Mouse (Mus musculus) cortical plate, adult 2 months (tissue): ENCODE data around the gene Ubac1. TPM values are rescaled to one million over a fixed set of nuclear protein-coding genes. Genes with fewer than 3 reads are reported as not detected.

Experiments used
- H3K27ac ChIP-seq: fragments of 200-500 bp; 2 replicates; pipeline ENCODE4 v1.5.1; 2012; ENCODE audit warnings: low read length, control low read depth, inconsistent platforms; ENCODE audit not compliant: insufficient read depth
- H3K4me1 ChIP-seq: fragments of 200-500 bp; 2 replicates; pipeline ENCODE4 v1.6.1; 2011; ENCODE audit warnings: low read length; ENCODE audit not compliant: control insufficient read depth, insufficient read depth
- H3K4me3 ChIP-seq: fragments of 200-500 bp; 2 replicates; pipeline ENCODE4 v1.5.1; 2011; ENCODE audit warnings: mild to moderate bottlenecking, low read length, control low read depth; ENCODE audit not compliant: insufficient read depth
- CTCF ChIP-seq: fragments of 200-500 bp; IDR thresholded peaks from 2 replicates; pipeline ENCODE4 v1.5.1; 2011; ENCODE audit warnings: mild to moderate bottlenecking, control low read depth, low read length; ENCODE audit not compliant: insufficient read depth; ENCODE audit errors: extremely low read depth
- POLR2A ChIP-seq: fragments of 200-500 bp; IDR thresholded peaks from 2 replicates; pipeline ENCODE4 v1.6.1; 2011; ENCODE audit warnings: mild to moderate bottlenecking, low read length, control low read depth; ENCODE audit not compliant: insufficient read depth; ENCODE audit errors: extremely low read depth
- polyA plus RNA-seq: library from polyadenylated mRNA; depleted of rRNA; stranded (reverse); fragments of >200 nt; gene quantifications from 2 replicates; pipeline ENCODE4 v1.2.3, GENCODE M21; 2012; rRNA removed

Gene Ubac1
- polyA plus RNA-seq, 1 experiment = 76.6 TPM

DNA sequence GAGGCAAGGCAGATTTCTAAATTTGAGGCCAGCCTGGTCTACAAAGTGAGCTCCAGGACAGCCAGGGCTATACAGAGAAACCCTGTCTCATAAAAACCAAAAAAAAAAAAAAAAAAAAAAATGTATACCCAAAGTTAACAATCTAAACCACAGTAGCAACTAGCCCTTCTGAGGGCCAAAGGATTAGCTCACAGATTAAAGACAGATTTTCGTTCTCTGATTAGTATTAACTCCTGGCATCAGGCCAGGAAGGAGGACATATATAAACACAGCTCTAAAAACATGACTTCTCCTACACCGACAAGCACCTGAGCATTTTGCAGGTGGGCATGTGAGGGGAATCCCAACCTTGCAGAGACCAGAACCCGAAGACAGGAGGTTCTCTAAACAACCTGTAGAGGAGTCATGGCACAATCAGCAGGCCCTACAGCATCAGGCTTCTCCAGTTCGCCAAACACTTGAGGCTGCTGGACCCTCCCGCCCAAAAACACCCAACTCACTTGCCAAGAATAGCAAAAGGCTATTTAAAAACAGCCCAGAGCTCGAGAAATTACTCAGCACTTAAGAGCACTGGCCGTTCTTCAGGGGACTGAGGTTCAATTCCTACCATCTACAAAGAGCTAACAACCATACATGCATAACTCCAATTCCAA, 43.8 kb downstream of the Ubac1 start:
- TF ChIP-seq POLR2A = no peak
- no peak for TF ChIP-seq CTCF
- Histone ChIP-seq H3K4me1 (peaks cover 15% of the 10 kb centered on the region), H3K4me3 (no peak overlapping the region), H3K27ac (no peak overlapping the region)

- H3K27ac ChIP-seq = no peak overlapping the region
- TF ChIP-seq POLR2A (no peak), CTCF (no peak)
- H3K4me1 ChIP-seq = peaks cover 16% of the 10 kb centered on the region
Observed at GRCm38 (mm10) chr2:25975141-25975770, 46.3 kb downstream of the Ubac1 start.

GRCm38 (mm10) chr2:25970426-25970825, 51.1 kb downstream of the Ubac1 start:
- TF ChIP-seq CTCF (no peak), POLR2A (no peak)
- Histone ChIP-seq H3K4me1 (peaks cover 7% of the 10 kb centered on the region), H3K4me3 (no peak overlapping the region), H3K27ac (no peak overlapping the region)

More at GRCm38 (mm10) chr2:25975141-25975770, 46.3 kb downstream of the Ubac1 start:
- H3K4me3 ChIP-seq = no peak overlapping the region

DNA sequence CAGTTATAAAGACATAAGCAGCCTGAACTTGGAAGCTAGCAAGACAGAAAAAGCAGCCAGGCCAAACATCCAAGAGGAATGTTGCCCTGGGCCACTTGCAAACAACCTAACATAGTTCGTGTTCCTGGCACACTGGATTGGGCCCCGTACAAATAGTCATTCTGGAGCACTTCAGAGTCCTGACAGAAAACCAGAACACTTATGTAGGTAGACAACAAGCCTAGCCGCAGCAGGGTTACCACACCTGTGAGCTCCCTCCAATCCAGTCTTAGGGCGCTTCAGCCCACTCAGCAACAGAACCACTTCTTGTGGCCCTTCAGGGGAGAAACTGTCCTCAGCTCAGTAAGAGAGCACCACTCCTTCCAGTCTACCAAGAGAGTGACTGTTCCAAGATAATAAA, 52.2 kb downstream of the Ubac1 start:
- no peak for TF ChIP-seq CTCF
- no peak for TF ChIP-seq POLR2A
- Histone ChIP-seq H3K4me1 (peaks cover 7% of the 10 kb centered on the region), H3K4me3 (no peak overlapping the region), H3K27ac (no peak overlapping the region)

GRCm38 (mm10) chr2:25949291-25949690, 72.3 kb downstream of the Ubac1 start:
- Histone ChIP-seq H3K4me3 (no peak overlapping the region), H3K27ac (no peak overlapping the region), H3K4me1 (no peaks in the 10 kb centered on the region)
- no peak for TF ChIP-seq POLR2A
- TF ChIP-seq CTCF = no peak

Other genes with a start within 250 kb of the Ubac1 start
- not detected in 2 replicates for gene Lcn11, start 244.7 kb downstream of the Ubac1 start, polyA plus RNA-seq
- not detected in 2 replicates for gene Gm13539, start 239.5 kb downstream of the Ubac1 start, polyA plus RNA-seq
- gene Glt6d1, start 205.9 kb downstream of the Ubac1 start, polyA plus RNA-seq = not detected in 2 replicates
- gene Lcn9, start 198.6 kb downstream of the Ubac1 start, polyA plus RNA-seq = not detected in 2 replicates
- 0.08 TPM in 1 of 2 replicates, not detected in the other for gene Sohlh1, start 174.5 kb downstream of the Ubac1 start, polyA plus RNA-seq
- gene Kcnt1, start 158.0 kb downstream of the Ubac1 start, polyA plus RNA-seq = 191 and 197 TPM in 2 replicates
- gene Camsap1, start 38.5 kb downstream of the Ubac1 start, polyA plus RNA-seq = 31.6 and 32.4 TPM in 2 replicates
- gene Nacc2, start 101.5 kb upstream of the Ubac1 start, polyA plus RNA-seq = 46.9 and 53.6 TPM in 2 replicates
- 0.06 TPM in 1 of 2 replicates, not detected in the other for gene Lhx3, start 186.5 kb upstream of the Ubac1 start, polyA plus RNA-seq
- 22.0 TPM in 2 replicates for gene Qsox2, start 215.8 kb upstream of the Ubac1 start, polyA plus RNA-seq